Mouse (Mus musculus): ENCODE measurements around the gene Crhr1.

Crhr1 gene

DNA sequence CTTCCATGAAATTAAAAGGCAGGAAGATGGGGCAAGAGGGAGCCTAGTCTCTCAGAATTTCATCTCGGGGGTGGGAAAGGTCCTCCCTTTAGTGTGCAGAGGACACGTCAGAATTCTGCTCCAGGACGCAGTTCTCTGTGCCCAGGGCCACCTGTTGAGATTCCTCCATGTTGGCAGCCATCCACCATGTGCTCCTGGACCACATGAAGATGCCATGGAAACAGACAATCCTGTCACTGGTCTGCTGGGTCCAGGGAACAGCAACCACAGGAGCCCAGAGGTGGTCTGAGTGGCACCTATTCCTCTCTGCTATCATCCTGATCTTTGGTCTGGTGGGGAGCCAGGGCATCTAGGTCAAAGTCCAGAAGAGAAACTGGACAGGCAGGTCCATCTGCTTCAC, 6.3 kb downstream of the Crhr1 start:
- in situ Hi-C loops (cut with MboI) = no loop called here

DNA sequence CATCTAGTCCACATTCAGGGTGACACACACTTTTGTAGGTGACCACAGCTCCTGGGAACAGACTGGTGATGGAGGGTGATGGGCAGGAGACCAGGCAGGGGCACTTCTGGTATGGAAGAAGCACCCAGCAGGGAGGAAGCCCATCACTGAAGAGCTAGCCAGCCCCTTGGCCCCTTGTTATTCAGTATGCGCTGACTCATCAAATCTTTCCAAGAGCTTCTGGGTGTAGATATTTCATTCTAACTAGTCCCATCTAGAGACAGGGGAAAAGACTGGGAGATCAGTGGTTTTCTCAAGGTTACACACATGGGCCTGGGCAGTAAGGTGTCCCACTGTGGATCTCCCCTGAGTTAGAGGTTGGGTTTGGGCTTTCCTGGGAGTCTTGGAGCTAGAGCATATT, 12.3 kb downstream of the Crhr1 start:
- in situ Hi-C loops (cut with MboI) = no loop called here

DNA sequence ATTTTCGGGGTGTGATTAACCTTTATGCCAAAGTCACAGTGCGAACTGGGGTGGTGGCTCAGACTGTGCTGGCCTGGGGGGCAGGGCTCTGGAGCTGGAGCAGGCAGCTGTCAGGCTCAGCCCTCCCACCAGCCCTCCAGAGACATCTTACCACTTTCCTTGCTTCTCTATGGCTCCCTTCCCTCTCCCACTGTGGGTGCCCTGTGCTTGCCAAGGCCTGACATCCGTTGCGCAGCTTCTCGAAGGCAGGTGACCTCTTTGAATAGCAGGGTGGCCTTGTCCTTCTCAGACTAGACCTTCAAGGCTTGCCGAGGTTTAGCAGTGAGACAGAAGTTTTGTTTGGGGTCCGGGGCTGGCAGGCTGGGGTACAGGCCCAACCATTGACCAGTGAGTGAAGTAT, 16.1 kb downstream of the Crhr1 start:
- in situ Hi-C loops (cut with MboI) = no loop called here

DNA sequence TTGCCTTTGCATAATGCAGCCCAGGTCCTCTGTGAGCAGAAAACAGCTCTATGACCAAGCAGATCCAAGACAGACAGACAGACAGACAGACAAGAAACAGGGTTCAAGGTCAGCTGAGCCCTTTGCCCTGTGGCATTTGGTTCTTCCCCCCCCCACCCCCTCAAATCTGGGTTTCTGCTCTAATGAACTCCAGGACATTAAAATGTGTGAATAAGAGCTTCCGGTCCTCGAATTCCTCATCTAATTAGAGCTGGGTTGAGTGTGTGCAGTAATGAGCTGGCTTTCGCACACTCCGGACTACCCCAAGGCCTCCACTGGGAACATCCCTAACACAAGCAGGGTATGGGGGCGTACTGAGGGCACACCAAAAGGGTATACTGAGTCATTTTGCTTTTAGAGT, 18.3 kb downstream of the Crhr1 start:
- in situ Hi-C loops (cut with MboI) = no loop called here

DNA sequence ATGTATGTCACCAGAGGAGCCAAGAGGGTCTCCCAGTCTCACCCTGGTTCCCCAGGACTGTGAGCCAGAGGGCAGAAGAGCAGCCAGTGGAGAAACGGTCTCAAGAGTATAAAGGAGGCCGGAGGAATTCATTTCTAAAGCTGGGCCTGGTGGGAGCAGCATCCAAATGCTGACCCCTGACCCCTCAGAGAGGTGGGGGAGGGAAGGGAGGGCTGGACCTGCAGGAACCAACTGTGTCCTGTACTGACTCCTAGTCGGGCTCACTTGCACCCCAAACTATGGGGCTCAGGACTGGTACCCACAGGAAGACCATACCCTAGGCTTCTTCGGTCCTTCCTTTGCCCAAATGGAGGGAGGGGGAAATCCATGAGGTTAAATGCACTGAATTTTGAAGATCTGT, 21.7 kb downstream of the Crhr1 start:
- in situ Hi-C loops (cut with MboI) = no loop called here

DNA sequence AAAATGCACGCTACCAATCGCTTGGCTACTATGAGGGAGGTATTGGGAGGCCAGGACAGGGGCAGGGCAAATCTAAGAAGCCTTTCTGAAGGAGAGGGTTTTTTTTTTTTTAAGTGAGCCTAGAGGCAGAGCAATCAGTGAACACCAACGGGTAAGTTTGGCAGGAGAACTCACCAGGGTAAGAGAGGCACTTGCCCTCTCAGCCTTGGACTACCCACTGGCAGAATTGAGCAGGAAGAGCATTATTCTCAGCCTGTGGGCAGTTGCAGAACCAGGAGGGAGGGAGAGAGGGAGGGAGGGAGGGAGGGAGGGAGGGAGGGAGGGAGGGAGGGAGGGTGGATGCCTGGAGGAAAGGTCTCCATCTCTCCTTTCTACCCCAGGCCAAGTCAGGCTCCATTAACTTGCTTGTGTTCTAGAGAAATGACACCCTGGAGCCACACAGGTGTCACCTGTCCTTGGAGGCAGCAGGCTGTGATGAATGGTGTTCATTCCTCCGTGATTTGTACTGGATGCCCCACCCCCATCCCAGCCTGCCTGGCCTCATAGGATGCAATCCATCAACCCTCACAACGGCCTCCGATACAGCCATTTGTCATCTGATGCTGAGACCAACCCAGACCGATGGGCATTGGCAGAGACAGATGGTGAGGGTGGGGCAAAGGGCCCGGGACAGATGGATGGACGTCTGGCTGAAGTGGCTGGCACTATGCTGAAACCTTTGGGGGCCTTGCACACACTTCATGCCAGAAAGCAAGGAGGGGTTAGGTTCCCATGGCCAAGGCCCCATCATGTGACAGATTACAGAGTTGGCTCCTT, 22.4 kb downstream of the Crhr1 start:
- in situ Hi-C loops (cut with MboI) = no loop called here

DNA sequence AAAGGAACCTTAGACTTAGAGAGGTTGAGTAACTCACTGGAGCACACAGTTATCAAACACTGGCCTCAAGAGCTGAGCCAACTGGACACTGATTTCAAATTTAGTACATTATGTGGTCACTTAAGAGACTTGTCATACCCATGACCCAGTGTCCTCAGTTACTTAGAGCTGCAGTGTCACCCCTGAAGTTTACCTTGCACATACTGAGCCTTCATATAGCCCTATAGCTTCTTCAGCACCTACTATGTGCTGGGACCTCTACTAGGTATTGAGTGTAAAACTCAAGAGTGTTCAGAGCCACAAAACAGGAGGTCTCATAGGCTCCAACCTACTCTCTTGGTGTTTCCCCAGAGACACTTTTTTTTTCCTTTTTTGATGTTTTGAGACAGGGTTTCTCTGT, 23.2 kb downstream of the Crhr1 start:
- in situ Hi-C loops (cut with MboI) = no loop called here

DNA sequence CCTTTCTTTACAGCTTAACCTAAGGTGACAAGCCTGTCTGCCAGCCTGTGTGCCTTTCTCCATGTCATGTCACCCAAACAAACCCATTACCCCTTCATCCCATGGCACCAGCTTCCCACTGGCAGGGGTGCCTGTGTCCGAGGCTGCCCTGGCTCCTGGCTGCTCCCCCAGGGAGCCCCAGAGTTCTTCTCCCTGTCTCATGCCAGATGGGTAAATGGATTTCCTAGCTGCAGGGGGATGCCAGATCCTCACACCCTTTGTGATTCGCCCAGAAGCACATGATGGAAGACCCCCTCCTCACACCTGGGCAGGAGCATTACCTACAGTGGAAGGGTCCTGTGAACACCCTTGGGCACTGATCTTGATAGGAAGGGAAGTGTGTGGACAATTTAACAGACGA, 23.7 kb downstream of the Crhr1 start:
- in situ Hi-C loops (cut with MboI) = no loop called here

DNA sequence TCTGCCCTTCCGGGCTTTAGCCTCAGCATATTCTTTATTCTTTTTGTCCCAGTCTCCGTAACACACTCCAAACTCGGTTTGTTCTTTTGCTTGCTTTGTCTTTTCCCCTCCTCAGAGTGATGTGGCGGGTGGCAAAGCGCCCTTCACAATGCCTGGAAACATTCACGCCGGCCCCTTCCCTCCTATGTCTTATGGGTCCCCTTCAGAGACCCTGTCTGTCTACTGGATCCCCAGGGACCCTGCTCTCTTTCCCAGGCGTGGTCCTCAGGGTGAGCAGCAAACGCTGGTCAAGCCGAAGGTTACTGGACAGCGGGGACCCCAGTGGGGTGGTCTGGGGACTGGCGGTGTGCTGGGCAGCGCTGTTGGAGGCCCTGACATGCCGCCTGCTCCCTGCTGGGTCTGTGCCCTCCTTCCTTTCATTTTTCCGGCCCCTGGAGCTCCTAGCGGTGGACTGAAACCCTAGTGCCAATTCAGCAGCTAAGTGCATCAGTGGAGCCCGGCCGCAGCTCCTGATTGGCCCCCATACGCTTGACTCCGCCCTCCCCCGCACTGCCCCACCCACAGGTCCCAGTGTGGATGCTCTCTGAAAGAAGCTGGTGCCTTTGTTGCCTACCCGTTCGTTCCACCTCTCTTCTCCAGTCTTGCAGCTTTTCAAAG, 25.1 kb downstream of the Crhr1 start:
- in situ Hi-C loops (cut with MboI) = no loop called here

DNA sequence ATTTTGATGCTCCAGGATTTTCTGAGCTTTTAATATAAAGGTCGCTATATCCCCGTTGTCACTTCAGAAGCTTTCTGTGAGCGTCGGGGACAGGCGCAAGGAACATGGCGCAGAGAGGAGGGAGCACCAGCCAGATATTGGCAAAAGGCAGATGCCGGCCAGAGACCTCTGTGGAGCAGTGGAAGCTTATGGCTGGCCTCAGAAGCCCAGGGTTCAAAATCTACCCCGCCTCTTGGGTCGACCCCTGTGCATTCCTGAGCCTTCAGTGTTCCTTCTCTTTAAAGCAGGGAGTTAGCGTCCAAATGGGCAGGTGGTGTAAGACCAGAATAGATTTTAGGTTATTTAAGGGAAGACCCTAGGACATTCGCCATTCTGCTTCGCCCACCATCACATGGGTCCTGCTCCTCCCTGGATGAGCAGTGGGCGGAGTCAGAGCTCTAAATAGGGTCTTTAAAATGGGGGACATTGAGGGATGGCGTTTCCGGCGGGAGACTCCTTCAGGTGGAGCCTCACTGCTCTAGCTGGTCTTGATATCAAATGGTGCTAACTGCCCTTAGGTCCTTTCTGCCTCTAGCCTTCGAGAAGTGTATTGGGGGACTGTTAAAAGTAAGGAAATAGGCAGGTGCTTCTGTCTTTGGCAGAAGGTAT, 25.7 kb downstream of the Crhr1 start:
- in situ Hi-C loops (cut with MboI) = no loop called here

DNA sequence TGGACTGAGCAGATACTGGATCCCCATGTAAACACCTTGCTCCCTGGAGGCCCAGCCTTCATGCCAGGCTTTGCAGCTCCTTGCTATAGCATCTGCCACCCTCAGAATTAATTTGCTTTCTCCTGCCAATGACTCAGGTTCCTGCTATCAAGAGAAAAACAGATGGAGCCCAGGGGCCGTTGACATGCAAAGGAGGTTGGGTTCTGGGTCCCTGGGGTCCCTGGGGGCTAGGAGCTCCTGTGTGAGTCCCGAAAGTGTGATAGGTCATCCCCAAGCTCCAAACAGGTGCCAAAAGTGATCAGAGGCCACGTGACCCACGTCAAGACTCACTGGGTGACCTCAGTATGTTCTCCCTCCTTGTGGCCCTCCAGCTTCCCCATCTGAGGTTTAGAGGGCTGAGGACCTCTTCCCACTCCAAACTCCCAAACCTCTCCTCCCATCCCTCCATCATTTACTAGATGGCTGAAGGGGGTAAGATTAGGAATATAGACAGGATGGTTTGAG, 27.2 kb downstream of the Crhr1 start:
- in situ Hi-C loops (cut with MboI) = no loop called here

DNA sequence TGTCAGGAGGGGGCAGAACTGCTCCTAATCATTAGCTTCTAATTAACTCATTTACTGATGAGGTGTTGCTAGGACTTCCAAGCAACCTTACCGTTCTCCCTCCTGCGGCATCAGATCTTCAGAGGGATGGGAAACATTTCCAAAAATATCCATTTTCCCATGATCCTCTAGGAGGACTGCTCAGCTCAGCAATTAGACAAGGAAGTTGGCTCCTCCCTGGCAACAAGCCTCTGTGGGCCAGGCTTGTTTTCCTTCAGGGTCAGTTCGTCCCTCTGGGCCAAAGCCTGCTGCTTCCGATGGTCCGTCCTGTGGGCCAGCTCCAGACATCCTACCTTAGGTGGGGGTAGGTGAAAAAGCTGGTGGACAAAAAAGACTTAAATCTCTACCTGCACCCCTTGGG, 28.5 kb downstream of the Crhr1 start:
- in situ Hi-C loops (cut with MboI) = no loop called here

DNA sequence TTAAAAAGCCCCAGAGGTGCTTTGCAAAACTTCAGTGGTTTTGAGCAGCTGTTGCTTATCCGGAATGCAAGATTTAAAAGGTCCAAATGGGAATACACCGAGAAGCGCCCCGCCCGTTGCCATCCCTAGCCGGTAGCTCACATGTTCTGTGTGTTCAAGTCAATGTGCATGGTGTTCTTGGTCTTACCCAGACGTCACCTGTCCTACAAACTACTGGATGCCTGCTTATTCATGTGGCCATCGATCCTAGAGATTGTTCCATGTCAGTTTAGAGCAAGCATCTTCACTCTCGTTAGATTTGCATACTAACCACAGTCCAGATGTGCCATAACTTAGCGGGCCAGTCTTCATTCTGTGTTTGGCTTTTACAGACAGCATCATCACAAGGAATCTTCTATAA, 31.6 kb downstream of the Crhr1 start:
- in situ Hi-C loops (cut with MboI) = no loop called here

DNA sequence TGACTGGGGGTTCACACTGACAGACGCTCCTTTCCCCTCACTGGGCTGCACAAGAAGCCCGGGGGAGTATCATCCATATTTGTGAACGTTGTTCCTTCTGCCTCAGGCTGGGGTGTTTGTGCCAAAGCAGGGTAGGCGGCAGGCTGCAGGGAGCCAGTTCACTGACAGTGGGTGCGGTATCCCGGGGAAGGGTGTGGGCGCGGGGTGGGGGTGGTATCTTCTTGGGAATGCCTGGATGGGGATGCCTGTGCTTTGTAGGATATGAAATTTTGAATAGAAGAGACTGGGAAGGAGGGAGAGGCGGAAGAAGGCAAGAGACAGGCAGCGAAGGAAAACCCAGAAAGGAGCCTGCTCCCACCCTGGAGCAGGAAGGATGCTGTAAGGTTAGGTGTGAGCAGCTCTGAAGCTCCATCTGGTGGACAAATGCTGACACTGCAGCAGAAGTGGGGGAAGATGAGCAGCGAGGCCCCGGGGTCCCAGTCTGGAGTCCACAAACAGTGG, 38.7 kb downstream of the Crhr1 start:
- in situ Hi-C loops (cut with MboI) = no loop called here

DNA sequence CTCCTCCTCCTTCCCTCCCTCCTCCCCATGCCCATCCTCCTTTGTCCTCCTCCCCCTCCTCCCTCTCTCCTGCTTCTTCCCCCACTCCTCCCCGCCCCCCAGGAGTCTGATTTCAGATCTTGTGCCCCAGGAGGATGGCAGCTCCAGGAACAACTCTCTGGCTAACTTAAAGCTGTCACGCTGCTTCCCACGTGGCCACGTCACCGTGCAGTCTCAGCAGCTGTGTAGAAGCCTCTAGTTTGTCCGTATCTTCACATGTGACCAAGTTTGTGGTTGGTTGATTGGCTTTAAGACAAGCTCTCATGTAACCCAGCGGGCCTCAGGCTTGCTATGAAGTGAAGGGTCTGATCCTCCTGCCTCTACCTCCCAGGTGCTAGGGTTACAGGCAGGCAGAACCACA, 46.2 kb downstream of the Crhr1 start:
- in situ Hi-C loops (cut with MboI) = loop anchor here (25.0 kb wide), 1 partner anchor 417 kb away; the partner anchor contains the start of gene Wnt3

DNA sequence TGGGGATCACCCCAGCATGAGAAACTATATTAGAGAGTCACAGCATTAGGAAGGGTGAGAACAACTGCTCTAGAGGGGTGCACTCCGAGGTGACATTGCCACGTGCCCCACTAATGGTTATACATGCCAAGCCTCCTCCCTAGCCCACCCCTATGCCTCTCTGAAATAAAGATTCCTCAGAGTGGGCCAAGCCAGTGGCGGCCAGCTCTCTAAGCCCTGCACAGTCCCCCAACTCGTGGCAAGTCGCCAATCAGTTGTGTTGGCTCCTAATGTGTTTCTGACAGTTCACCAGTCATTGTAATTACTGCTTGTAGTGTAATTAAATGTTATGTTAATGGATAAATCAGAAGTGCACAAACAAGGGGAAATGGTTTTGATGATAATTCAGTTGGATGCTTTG, 47.1 kb downstream of the Crhr1 start:
- in situ Hi-C loops (cut with MboI) = loop anchor here (25.0 kb wide), 1 partner anchor 418 kb away; the partner anchor contains the start of gene Wnt3

DNA sequence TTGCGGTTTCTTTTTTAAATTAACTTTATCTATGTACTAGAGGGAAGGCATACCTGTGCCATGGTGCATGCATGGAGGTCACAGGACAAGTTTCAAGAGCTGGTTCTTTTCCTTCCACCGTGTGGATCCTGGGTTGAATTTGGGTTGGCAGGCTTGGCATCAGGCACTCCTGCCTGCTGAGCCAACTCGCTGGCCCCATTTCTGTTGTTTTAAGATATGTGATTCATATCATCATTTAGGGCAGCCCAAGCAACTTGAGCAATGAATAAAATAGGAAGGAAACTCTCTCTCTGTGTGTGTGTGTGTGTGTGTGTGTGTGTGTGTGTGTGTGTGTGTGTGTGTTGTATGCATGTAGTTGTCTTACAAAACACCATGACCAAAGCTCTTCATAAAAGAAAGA, 49.5 kb downstream of the Crhr1 start:
- in situ Hi-C loops (cut with MboI) = loop anchor here (25.0 kb wide), 1 partner anchor 420 kb away; the partner anchor contains the start of gene Wnt3

DNA sequence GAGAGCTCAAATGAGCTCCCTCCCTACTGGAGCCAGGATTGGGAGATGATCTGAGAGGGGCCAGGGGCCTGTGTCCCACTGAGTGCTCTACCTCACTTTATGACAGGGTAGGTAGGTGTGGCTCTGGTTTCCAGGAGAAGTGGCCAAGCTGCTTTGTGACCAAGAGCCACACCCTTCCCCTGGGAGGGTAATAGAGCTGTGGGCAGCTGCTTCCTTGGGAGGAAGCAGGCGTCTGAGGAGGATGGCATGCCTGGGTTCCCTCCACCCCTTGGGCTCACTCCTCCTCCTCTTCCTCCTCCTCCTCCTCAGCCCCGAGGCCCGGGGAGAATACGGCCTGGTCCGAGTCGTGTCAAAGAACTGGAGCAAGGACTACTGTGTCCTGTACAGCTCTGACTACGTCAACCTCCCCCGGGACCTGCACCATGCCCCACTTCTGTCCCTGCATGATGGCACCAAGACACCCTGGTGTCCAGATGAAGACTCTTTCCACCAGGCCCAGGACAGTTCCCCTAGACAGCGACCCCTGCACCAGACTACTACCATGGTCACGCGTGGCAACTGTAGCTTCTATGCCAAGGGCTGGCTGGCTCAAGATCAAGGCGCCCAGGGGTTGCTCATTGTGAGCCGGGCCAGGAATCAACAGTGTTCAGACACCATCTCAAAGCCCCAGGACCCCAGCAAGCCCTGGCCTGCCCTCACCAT, 53.6 kb downstream of the Crhr1 start, which contains the start of gene Sppl2c:
Gene Sppl2c, plus strand, starts transcription at position 193 of the 702 bp plus-strand sequence.
- in situ Hi-C loops (cut with MboI) = loop anchor here (25.0 kb wide), 1 partner anchor 424 kb away; the partner anchor contains the start of gene Wnt3

DNA sequence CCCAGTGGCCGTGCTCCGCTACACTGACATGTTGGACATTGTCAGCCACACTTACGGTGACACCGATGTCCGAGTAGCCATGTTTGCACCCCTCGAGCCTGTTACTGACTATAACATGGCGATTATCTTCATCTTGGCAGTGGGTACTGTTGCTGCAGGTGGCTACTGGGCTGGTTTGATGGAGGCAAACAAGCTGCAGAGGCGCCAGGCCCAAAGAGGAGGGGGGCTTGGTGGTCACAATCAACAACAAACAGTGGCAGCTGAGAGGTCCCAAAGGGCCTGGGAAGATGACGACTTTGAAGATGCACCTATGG, 54.1 kb downstream of the Crhr1 start:
- in situ Hi-C loops (cut with MboI) = loop anchor here (25.0 kb wide), 1 partner anchor 424 kb away; the partner anchor contains the start of gene Wnt3

DNA sequence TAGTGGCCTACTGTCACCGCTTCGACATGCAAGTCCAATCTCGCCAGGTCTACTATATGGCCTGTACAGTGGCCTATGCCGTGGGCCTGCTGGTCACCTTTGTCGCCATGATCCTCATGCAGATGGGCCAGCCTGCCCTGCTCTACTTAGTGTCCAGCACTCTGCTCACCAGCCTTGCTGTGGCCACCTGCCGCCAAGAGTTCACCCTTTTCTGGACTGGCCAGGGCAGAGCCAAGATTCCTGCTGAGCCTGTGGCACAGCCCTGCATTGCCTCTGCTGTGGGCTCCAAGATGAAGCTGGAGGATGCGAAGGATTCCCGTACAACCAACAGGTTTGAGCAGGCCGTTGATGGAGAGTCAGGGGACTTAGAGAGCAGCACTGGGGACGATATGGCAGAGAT, 55.1 kb downstream of the Crhr1 start:
- in situ Hi-C loops (cut with MboI) = loop anchor here (25.0 kb wide), 1 partner anchor 425 kb away; the partner anchor contains the start of gene Wnt3

DNA sequence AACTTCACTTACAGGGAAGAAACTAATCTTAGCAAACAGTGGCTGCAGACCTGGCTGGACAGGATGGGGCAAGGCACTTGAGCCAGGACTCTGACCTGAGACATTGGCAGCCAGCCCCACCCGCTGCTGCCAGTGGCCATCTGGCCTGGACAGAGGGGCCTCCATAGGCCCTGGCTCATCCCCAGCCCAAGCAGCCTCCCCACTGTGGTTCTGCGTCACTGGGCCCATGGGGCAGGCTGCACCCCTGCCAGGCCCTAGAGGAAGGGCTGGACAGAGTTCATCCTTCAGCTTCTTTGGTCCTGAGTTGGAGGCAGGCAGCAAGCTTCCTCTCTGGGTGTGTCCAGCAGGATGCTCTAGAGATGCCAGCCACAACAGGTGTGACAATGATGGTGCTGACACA, 57.4 kb downstream of the Crhr1 start:
- in situ Hi-C loops (cut with MboI) = loop anchor here (25.0 kb wide), 1 partner anchor 428 kb away; the partner anchor contains the start of gene Wnt3
